Mouse (Mus musculus) CH12F3 (cell line): Measurements from ENCODE around the gene Bad.

Experiments used
- in situ Hi-C: fragments of 300-500 bp; cut with MboI; formaldehyde crosslinking; loops from 2 replicates; pipeline ENCODE4 v1.14.3; 2020; ENCODE audit warnings: low sequenced_read_pairs

Gene Bad

DNA sequence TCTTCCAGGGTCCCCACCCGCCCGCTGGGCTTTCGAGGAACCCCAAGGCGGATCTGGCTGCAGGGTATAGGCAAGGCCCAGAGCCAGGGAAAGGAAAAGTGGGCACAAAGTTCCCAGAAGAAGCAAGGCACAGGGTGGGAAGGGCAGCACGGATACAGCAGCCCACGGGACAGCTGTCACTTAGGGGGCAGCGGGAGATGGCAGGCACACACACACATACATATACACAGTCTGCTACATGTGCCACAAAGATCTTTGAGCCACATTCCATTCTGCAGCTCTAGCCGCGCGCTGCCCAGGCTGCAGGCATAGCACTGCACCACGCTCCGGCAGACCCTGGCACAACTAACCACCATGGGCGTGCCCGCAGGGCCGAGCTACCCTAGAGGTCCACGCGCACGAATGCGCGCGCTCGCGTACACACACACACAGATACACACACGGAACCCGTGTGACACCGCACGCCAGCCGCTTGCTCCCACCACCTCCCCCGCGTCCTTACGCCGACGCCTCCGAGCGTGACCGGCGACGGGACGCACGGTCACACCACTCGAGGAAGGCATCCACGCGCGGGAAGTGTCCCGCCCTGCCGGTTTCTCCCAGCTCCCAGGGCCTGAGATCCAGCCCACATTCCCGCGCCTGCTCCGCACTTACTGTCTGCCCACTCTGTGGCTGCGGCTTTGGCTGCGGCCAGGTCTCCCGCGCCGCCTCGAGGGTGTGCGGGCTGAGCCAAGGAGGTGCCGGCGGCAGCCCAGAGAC is 8.0 kb upstream of the Bad start:
- in situ Hi-C loops, result no loop called here

DNA sequence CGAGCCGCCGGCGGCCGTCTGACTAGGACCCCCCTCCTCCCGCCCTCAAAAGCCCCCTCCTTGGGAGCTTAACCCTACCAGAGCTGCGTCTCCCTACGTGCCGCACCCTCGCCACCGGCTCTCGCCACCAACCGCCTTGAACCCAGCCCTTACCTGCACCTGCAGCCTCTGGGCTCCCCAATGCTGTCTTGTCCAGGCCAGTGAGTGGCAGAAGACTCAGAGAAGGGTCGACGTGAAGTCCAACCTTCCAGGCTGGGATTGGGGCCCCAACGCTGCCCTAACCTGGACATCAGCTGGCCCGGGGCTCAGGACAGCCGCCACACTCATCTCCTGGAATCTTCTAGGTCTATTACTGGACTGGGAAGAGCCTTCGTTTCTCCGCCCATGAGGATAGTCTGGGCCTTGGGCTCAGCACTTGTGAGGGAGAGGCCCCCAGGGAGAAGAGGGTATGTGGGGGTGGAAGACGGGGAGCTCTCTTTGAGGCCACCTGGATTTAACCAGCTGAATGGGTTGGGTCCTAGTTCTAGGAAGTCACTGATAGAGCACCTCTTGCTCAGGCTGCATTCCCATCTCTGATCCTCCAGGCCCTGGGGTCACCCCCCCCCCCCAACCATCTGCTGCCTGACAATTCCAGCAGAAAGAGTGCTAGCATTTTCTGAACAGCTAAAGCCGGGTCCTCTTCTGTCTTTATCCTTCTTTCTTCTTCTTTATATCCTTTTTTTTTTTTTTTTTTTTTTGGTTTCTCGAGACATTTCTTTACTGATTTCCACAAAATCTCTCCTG is 7.3 kb upstream of the Bad start, which contains the start of gene Kcnk4:
Kcnk4 (minus strand) TSS at position 321 of the 783 bp plus-strand sequence.
- in situ Hi-C loops, result no loop called here

DNA sequence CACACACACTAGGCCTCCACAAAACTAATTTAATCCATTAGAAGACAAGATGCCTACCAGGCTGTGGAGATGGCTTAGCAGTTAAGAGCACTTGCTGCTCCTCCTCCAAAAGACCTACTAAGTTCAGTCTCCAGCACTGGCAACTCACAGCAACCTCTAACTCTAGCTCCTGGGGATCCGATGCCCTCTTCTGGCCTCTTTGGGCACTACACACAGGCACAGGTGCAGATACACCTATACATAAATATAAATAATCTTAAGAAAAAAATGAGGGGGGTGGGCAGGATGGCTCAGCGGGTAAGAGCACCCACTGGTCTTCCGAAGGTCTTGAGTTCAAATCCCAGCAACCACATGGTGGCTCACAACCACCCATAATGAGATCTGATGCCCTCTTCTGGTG is 5.4 kb upstream of the Bad start:
- in situ Hi-C loops, result no loop called here

DNA sequence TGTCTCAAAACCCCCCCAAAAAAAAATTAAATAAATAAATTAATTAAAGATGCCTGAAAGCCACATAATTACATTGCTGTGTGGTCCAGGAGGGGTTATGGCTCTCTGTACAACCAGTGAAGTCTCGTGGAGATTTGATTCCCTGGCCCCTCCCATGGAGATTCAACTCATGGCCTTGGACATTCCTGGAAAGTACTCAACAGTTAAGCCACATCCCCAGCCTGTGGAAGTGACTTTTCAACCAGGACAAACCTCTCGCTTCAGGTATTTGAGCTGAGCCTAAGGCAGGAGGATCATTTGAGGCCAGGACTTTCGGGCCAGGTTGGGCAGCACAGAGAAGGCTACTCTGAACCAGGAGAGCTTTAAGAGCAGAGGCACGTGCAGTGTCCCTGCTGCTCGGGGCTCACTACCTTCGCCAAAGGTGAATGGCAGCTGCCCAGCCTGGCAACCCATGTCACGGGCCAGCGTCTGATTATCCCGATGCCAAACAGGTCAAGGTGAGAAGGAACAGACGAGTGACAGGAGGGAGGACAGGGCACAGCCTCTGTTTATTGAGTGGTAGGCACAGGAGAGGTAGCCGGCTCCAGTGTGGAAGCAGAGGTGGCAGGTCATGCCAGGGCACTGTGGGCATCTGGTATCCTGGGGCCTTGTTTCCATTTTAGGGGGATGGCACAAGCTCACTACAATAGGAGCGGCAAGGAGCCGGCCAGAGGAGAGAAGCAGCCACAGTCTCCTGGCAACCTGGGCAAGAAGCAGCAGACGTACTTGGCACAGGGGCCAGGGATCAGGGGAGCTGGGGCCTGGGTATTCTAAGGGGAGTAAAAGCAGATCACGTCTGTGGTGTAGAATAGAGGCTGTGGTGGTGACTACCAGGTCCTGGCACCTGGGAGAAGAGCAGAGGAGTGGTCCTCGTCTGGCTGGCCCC is 3.9 kb upstream of the Bad start:
- in situ Hi-C loops, result no loop called here

DNA sequence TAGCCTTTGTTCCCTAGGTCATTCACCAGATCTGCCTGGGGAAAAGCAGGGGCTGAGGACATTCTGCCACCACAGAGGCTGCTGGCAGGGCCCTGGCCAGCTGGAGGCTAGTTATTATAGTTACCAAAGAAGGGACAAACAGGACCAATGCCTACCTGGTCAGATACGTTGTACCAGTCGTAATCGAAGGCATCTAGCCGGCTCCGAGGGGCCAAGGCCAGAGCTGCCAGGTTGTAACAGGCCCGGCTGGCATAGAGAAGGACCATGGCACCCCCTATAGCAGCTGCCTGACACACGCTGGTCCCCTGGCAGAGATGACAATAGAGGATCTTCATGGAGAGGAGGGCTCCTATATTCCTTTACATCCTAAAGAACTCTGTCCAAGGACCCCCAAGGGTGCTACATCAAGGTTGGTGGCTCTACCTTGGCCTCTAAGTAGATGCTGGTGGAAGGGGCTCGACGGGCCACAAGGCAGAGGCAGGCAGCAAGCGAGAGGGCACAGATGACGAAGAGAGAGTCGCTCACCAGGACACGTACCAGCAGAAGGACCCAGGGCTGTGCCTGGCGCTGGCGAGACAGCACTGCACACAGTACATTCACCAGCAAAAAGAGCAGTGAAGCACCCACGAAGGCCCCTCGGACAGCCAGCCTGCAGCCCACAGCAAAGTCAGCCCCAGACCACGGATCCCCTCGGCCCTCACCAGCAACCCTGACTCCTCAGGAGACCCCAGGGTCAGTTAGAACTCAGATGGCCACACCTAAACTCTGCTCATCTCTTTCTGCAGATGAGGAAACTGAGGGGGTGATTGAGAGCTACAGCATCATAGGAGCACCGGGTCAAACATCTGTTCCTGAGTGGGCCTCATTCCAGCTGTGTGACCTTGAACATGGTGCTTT is 2.3 kb upstream of the Bad start:
- in situ Hi-C loops, result no loop called here

DNA sequence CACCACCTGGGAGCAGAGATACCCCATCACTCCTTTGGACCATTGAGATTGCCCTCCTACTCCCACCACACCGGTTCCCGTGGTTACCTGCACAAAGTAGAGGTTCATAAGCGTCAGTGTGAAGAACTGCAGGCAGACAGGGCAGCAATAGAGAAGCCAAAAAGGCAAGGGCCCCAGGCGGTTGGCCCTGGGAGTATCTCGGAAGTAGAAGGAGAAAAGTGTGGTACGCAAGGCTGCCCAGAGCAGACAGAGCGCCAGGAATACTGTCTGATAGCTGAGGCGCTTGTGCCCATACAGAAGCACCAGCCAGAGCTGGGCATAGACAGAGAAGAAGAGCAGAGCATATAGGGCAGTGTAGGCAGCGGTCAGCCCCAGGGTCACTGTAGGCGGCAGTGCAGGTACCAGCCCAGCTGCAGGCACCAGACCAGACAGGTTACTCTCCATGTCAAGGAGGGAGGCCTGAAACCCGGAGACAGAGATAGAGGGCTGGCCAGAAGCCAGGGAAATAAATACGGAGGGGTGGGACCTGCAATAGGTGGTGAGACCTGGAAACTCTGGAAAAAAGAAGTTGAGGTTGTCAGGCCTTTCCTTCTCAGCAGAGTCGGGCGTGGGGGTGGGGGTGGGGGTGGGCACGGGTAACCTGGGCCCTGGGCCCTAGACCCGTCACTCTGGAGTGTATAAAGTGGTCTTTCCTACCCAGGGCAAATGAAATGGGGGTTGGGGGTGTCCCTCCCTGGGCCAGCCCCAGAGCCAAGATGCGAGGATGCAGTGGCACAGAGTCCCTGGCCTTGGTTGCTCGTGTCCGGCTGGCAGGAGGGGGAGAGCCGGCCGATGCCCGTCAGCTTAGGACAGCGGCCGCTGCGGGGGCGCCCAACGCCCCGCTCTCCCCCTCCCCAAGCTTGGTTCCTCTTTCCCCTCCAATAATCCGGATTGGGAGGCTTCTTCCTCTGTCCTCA is 987 bp upstream of the Bad start:
- in situ Hi-C loops, result no loop called here

DNA sequence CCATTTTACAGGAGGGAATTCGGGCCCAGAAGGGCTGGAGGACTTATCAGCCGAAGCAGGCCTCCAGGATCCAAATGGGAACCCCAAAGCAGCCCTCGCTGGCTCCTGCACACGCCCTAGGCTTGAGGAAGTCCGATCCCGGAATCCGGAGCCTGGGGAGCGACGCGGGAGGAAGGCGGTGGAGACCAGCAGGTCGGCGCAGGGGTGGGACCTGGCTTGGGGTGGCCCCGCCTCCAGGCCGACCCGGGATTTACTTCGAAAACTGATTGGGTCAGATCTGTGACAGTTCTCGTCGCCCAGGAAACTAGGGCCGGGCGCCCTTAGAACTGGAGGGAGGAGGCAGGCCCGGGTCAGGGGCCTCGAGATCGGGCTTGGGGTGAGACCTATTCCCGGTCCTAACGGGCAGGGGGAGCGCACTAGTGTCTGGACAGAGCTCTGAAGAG is 609 bp downstream of the Bad start, which contains the start of gene Gpr137:
Gpr137 (minus strand) TSS at position 232 of the 443 bp plus-strand sequence.
- in situ Hi-C loops, result no loop called here

DNA sequence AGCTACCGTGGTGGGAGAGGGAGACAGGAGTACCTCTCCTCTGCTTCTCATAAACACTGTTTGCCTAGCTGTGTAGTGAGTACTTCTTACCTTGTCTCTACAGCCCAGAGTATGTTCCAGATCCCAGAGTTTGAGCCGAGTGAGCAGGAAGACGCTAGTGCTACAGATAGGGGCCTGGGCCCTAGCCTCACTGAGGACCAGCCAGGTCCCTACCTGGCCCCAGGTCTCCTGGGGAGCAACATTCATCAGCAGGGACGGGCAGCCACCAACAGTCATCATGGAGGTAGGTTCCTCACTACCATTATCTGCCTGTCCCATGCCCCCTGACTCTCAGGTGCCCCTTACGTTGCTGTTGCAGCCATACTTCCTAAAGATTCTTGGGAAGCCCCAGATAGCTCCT is 1.1 kb downstream of the Bad start:
- in situ Hi-C loops, result no loop called here

DNA sequence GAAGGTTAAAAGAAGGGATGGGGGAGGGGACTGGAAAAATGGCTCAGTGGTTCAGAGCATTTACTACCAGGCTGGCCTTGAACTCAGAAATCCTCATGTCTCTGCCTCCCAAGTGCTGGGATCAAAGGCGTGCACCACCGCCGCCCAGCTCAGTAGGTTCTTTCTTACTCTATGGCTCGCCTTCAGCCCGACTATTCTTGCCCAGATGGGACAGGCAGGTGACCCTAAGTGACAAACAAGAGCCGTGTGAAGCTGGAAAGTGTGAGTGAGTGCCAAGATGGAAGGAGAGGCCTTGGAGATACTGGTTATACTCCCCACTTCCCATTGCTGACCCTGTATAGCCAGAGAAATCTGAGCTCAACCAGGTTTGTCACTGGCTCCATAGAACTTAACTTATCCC is 2.0 kb downstream of the Bad start:
- in situ Hi-C loops, result no loop called here

DNA sequence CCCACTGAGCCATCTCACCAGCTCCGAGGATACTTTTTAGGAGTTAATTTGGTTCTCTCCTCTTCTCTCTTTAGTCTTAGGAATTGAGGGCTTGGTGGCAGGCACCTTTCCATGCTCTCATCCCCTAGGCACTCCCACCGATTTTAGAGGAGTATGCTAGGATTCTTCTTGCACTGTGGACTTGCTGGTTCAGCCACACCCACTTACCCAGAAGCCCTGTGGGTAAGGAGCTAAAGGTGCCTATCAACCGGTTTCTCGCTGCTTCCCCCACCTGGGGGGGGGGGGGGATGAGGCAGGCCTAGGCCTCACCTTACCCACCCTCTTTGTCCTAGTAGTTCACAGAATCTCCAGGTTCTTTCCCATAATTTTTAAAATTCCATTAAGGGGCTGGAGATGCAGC is 6.1 kb downstream of the Bad start:
- in situ Hi-C loops, result no loop called here

DNA sequence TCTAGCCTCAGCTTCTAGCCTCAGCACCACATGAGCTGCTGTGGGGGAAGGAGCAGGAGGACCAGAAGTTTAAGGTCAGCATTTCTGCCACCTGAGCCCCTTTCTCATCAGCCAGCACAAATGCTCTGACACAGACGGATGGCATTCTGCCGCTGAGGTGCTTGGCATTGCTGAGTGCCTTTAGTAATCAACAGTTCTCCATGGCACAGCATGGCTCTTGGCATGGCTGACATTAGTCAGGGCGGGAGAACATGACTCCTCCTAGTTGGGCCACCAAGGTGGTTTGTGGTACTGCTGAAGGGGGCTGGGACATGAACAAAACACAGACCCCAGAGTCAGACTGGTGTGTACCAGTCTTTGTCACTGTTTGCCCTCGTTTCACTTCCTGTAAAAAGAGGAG is 6.5 kb downstream of the Bad start:
- in situ Hi-C loops, result no loop called here

DNA sequence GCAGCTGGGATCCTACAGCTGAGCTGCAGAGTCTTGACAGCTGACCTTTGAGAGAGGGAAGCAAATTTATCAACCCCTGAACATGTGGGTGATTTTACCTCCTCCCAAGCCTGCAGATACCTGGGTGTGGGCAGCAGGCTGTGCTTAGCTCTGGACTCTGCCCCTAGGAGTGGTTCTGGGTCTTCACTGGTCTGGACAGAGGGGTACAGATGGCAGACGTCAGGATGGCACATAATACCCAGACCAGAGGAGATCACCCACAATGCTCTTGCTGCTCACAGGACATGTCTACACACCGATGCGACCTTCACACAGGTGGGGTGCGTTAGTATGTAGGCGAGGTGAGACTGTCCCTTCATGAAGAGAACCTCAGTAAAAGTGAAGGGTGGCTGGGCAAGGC is 7.9 kb downstream of the Bad start:
- in situ Hi-C loops, result no loop called here

DNA sequence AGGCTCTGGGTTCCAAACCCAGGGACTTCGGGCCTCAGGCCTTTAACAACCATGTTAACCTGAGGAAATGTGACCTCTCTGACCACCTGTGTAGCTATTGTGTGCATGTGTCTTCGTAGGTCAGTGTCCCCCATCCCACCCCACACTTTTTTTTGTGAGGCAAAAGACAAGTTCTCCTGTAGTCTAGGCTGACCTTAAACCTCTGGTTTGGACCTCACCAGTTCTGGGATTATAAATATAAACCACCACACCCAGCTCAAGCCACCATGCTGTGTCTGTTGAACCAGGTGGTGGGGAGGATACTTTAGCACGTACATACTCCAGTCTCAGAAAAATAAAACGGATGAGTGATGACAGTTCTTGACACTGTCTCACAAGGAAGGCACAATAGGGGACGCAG is 8.3 kb downstream of the Bad start:
- in situ Hi-C loops, result no loop called here

DNA sequence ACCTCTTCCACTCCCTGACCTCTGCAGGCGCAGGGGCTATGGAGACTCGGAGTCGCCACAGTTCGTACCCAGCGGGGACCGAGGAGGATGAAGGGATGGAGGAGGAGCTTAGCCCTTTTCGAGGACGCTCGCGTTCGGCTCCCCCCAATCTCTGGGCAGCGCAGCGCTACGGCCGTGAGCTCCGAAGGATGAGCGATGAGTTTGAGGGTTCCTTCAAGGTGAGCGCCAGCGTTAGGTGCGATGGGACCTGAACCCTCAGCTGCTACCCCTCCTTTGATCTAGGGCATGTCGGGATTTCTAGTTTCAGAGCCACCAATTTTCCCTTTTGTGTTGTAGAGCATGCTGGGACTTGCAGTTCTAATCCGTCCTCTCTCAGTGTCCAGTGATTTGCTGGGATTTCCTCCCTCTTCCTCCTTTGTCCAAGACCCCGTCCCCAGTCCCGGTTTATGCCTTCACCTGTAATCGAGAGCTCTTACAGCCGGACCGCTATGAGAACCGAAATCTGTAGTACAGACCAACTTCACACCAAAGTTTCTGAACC is 9.0 kb downstream of the Bad start:
- in situ Hi-C loops, result no loop called here

DNA sequence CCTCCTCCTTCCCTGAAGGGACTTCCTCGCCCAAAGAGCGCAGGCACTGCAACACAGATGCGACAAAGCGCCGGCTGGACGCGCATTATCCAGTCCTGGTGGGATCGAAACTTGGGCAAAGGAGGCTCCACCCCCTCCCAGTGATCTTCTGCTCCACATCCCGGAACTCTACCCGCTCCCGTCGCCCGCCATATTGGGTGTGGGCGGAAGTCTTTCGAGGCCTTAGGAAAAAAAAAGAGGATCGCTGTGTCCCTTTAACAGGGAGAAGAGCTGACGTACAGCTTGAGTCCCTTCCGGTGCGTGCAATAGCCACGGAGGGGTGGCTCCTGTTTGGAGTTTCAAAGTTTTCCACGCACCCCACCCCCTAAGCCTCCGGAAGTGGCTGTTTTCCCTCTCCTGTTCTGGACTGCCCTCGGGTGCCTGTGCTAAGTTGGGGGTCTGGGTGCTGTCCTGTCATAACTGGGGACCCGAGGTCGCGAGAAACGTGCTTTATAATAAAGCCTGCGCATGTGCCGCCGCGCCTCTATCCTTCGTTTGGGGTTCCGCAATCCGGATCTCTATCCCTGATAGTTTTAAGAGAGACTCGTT is 9.8 kb downstream of the Bad start:
- in situ Hi-C loops, result no loop called here

DNA sequence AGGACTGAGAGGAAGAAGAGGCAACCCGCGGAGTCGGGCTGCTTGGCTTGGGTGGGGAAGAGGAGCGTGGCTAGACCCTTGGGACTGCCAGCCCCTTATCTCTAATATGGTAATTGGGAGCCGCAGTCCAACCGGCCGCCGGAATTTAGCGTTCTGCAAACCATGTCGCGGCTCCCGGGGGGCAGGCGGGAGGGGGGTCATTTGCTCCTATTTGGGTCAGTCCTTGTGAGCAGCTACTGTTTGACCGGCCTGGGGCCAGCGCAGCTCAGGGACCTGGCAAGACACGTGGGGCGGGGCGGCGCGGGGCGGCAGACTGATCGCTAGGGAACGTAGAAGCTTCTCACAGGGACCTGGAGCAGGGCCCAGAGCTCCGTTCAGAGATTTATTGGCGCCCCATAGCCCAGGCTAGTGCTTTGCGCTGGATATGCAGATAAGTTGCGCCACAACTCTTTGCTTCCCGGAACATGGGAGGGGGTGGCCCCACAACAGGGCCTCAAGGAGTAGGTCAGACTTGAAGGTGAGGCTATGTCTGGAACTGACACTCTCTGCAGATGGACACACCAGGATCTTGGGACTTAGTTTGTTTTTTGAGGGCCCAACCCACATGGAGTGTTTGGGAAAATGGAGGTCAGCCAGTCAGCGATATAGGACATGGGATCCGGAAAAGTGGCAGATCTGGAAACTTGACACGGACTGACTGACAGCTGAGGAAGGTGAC is 10.5 kb downstream of the Bad start:
- in situ Hi-C loops, result no loop called here

DNA sequence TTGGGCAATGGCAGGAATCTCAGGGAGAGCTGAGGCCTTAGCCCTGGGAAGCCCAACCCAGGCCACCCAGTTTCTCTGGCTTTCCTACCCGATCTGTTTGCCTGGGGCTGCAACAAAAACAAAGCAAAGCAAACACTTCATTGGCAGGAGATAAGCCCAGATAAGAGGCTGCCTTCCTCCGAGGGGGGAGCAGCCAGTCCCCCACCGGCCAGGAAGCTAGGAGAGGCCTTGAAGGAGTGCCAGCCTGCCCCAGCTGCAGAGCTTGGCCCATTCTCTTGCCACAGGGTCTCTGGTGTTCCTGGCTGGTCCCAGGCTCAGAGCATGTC is 11.0 kb downstream of the Bad start:
- in situ Hi-C loops, result no loop called here

DNA sequence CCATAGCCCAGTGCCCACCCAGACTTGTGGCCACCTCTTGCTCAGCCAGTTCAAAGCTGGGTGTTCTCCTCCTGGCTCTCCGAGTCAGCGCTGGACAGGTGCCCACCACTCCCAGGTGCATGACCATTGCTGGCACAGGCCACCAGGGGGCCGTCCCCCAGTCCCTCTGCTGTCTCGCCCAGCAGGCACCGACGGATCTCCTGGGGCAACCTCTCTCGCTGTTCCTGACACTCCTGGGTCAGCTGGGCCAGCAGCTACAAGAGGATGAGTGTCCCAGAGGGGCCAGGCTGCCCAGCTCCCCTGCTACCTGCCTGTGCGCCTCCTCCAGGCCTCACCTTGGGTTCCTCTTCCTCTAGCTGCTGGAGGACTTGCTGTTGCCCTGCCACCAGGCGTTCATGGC is 12.4 kb downstream of the Bad start:
- in situ Hi-C loops, result no loop called here
